Mouse (Mus musculus): ENCODE data around the gene F11. TPM values are rescaled to one million over a fixed set of nuclear protein-coding genes. Genes with fewer than 3 reads are reported as not detected.

The F11 gene
- polyA plus RNA-seq, 1 experiment, result 0.05 TPM

DNA sequence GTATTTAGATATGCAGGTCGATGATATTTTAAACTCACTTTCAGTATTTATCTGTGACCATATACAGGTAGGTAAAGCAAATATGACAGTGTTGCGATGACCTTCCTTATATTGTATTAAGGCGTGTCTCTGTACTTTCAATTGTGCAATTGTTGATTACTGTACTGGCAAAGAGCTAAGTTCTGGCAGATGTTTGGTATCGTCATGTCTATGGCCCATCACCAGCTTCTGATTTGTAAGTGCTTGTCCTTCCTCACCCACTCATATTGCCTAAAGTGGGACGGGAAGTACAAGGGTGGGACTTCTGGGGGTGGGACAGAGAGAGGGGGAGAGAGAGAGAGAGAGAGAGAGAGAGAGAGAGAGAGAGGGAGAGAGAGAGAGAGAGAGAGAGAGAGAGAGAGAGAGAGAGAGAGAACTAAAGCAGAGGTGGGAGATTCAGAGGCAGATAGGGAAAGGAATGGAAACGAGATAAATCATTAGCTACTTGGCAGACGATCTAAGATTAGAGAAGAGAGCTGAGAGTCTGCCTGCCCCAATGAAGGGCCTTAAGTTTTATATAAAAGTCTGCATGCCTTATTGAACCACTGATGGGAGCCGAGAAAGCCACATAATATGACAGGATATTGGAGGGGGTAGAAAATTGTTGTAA, 7.5 kb downstream of the F11 start:
- TF ChIP-seq CTCF (IDR thresholded peaks at IDR 0.05; ENCODE audit: insufficient read depth, low read length), result no peak
- TF ChIP-seq POLR2A (IDR thresholded peaks at IDR 0.05; ENCODE audit: borderline replicate concordance, extremely low read depth, low read depth, low read length), result no peak
- 57% methylated on average over 8 of the region's 8 CpGs for WGBS
- Histone ChIP-seq H3K4me3 (replicated peaks; ENCODE audit: extremely low read depth, low read depth, low read length) (no peak overlapping the region), H3K4me1 (ENCODE audit: control insufficient read depth, insufficient read depth, low read length) (no peaks in the 10 kb centered on the region)
- DNase-seq, result no peak

DNA sequence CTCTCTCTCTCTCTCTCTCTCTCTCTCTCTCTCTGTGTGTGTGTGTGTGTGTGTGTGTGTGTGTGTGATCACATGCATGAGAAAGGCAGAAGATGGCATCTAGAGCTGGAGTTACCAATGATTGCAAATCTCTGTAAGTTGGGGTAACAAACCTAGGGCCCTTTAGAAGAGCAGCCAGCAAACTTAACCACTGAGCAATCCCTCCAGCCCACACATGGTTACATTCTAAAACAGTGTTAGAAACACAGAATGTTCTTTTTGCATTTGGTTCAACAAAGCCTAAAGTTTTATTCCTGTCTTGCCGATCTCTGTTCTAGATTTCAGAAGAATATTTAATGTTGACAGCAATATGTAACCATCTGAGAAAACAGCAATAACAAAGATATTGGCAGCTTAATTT, 8.2 kb downstream of the F11 start:
- TF ChIP-seq CTCF (IDR thresholded peaks at IDR 0.05; ENCODE audit: insufficient read depth, low read length), result no peak
- no peak for TF ChIP-seq POLR2A (IDR thresholded peaks at IDR 0.05; ENCODE audit: borderline replicate concordance, extremely low read depth, low read depth, low read length)
- WGBS, result 95% methylated on average over 1 of the region's 1 CpGs
- no peak overlapping the region for H3K4me3 ChIP-seq (replicated peaks; ENCODE audit: extremely low read depth, low read depth, low read length)
- H3K4me1 ChIP-seq (ENCODE audit: control insufficient read depth, insufficient read depth, low read length), result no peaks in the 10 kb centered on the region
- no peak for DNase-seq

DNA sequence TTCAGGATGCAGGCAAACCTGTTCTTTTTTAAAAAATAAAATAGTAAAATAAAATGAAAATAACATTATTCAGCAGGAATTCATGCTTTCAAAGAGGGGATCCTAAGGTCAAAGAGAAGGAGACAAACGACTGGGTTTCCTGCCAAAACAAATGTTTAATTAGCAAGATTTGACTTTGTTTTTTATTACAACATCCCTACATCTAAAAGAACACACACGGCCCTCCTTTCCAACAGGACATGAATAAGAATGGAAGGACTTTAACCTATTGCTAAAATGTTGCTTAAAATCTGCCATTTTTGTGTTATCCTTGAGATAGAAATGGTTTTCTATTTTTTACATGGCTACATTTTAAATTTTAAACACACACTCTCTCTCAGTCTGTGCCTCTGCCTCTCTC, 8.7 kb downstream of the F11 start:
- WGBS, result 33% methylated on average over 2 of the region's 2 CpGs
- no peak overlapping the region for H3K4me3 ChIP-seq (replicated peaks; ENCODE audit: extremely low read depth, low read depth, low read length)
- no peak for TF ChIP-seq POLR2A (IDR thresholded peaks at IDR 0.05; ENCODE audit: borderline replicate concordance, extremely low read depth, low read depth, low read length)
- TF ChIP-seq CTCF (IDR thresholded peaks at IDR 0.05; ENCODE audit: insufficient read depth, low read length), result no peak
- no peak for DNase-seq
- no peaks in the 10 kb centered on the region for H3K4me1 ChIP-seq (ENCODE audit: control insufficient read depth, insufficient read depth, low read length)

DNA sequence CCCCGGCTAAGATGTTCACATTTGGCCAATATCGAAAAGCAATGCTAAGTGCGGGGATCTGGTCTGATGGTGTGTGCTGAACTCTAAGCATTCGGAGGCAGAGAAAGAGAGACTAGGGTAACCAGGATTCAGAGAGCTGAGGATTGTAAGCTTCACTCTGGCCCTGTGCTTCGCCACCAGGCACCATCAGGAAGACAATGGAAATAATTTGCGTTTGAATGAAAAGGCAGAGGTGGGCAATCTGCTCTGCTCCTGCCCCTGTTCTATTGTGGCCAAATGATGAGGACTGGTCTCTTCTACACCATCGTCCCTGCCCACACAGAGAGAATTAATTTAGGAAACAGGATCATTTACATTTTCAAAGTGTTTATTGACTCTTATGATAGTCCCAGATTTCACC, 15.5 kb downstream of the F11 start:
- Histone ChIP-seq H3K4me1 (ENCODE audit: control insufficient read depth, insufficient read depth, low read length) (no peaks in the 10 kb centered on the region), H3K4me3 (replicated peaks; ENCODE audit: extremely low read depth, low read depth, low read length) (no peak overlapping the region)
- WGBS, result 74% methylated on average over 7 of the region's 7 CpGs
- DNase-seq, result no peak
- no peak for TF ChIP-seq POLR2A (IDR thresholded peaks at IDR 0.05; ENCODE audit: borderline replicate concordance, extremely low read depth, low read depth, low read length)
- TF ChIP-seq CTCF (IDR thresholded peaks at IDR 0.05; ENCODE audit: insufficient read depth, low read length), result no peak

DNA sequence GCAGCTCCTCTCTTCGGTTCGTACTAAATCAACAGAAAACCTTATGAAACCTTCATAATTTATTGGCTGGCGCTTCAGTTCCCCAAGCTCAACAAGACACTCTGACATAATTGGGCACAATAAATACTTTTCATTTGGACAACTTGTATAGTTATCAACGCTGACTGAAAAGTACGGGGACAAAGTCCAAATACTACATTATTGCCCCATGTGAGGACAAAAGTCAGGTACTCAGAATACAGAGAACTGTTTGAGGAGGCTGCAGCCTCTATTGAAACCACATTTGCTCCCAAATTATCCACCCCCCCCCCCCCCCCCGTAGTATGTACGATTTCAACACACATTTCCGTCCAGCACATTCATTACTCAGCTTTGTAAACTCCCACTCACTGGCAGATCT, 22.5 kb downstream of the F11 start:
- TF ChIP-seq CTCF (IDR thresholded peaks at IDR 0.05; ENCODE audit: insufficient read depth, low read length), result no peak
- no peak for TF ChIP-seq POLR2A (IDR thresholded peaks at IDR 0.05; ENCODE audit: borderline replicate concordance, extremely low read depth, low read depth, low read length)
- Histone ChIP-seq H3K4me3 (replicated peaks; ENCODE audit: extremely low read depth, low read depth, low read length) (no peak overlapping the region), H3K4me1 (ENCODE audit: control insufficient read depth, insufficient read depth, low read length) (no peaks in the 10 kb centered on the region)
- no peak for DNase-seq
- 70% methylated on average over 8 of the region's 8 CpGs for WGBS

DNA sequence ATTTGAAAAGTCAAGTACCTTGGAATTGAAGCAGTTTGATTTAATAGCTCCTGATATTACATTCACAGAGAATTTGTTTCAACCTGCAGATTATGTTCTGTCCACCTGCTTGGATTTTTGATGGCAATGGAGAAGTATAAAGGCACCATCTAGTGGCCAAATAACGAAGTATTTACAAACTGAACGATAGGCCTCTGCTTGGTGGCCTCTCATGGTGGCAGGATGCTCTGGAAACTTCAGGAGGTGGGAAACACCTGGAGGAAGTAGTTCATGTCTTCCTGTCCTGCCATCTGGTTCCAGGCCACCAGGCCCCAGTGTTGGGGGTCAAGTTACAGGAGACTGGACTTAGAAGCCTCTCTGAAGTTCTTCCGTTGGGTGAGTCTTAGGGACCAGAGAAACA, 23.5 kb downstream of the F11 start:
- no peak for DNase-seq
- Histone ChIP-seq H3K4me1 (ENCODE audit: control insufficient read depth, insufficient read depth, low read length) (no peaks in the 10 kb centered on the region), H3K4me3 (replicated peaks; ENCODE audit: extremely low read depth, low read depth, low read length) (no peak overlapping the region)
- WGBS, result 21% methylated on average over 3 of the region's 3 CpGs
- TF ChIP-seq CTCF (IDR thresholded peaks at IDR 0.05; ENCODE audit: insufficient read depth, low read length), result no peak
- TF ChIP-seq POLR2A (IDR thresholded peaks at IDR 0.05; ENCODE audit: borderline replicate concordance, extremely low read depth, low read depth, low read length), result no peak

DNA sequence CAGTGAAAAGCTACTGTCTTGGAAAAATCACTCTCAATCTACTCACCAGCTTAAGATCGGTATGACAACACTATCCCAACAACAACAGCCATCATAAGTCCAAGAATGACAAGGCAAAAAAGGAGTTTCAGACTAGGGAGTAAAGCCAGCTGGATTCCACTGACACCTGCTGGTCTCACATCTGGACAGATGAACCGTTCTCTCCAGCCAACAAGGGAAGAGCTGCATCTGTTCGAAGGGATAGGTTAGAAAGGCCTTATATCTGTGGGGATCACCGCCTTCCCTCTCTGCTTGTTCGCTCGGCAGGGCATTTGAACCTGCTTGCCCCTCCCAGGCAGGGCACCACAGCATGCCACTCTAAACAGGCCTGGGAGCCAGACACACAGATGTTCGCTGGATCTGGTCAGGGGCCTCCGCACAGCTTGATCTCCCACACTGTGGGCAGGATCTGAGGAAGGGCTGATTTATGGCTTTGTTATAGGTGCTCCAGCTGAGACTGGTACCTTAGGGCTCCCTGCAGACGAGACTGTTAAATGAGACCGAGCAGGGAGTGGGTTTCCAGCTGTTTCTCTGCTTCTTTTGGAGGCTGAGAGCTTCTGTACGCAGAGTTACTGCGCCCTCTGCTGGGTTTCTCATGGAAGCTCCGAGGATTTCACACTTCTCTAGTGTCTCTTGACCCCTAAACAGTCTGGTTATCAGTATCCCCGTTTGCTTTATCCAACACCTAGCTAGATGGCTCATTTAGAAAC, 25.5 kb downstream of the F11 start:
- no peaks in the 10 kb centered on the region for H3K4me1 ChIP-seq (ENCODE audit: control insufficient read depth, insufficient read depth, low read length)
- peak; percentile 43; the same call in 1 of the 2 replicates for TF ChIP-seq CTCF (IDR thresholded peaks at IDR 0.05; ENCODE audit: insufficient read depth, low read length)
- no peak for TF ChIP-seq POLR2A (IDR thresholded peaks at IDR 0.05; ENCODE audit: borderline replicate concordance, extremely low read depth, low read depth, low read length)
- peak; percentile 36 for DNase-seq
- 31% methylated on average over 14 of the region's 14 CpGs for WGBS
- H3K4me3 ChIP-seq (replicated peaks; ENCODE audit: extremely low read depth, low read depth, low read length), result no peak overlapping the region

DNA sequence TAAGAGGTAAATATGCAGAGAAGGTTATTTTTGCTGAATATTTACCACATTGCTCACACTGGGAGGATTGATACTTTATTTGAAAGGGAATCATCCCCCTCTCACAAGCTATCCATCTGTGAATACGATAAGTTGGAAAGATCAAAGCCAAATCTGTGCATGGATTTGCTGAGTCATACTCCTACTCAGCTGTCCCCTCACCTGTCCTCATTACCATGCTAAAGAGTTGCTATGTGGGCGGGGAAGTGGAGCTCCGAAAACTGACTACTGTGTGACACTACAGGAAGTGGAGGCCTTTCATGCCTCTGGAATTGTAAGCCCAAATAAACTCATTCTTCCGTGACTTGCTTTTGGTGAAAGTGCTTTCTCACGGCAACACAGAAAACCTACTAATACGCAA, 26.6 kb downstream of the F11 start:
- DNase-seq, result no peak
- Histone ChIP-seq H3K4me1 (ENCODE audit: control insufficient read depth, insufficient read depth, low read length) (no peaks in the 10 kb centered on the region), H3K4me3 (replicated peaks; ENCODE audit: extremely low read depth, low read depth, low read length) (no peak overlapping the region)
- TF ChIP-seq CTCF (IDR thresholded peaks at IDR 0.05; ENCODE audit: insufficient read depth, low read length) (no peak), POLR2A (IDR thresholded peaks at IDR 0.05; ENCODE audit: borderline replicate concordance, extremely low read depth, low read depth, low read length) (no peak)
- WGBS, result 78% methylated on average over 6 of the region's 6 CpGs

DNA sequence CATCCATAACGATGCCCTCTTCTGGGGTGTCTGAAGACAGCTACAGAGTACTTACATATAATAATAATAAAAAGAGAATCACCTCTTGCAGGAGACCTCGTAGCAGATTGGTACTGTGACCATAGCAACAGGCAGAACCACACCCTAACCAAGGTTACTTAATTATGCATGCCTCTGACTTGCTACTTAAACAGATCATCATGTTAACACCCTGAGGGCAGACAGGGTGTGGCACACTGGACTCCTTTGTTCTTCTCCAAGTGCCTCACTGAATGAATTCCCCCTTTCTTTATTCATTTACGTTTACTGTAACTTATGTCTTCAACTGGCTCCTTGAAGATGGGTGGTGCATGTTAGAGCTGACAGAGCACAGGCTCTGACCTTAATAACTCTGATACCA, 28.6 kb downstream of the F11 start:
- 56% methylated on average over 3 of the region's 3 CpGs for WGBS
- TF ChIP-seq CTCF (IDR thresholded peaks at IDR 0.05; ENCODE audit: insufficient read depth, low read length) (no peak), POLR2A (IDR thresholded peaks at IDR 0.05; ENCODE audit: borderline replicate concordance, extremely low read depth, low read depth, low read length) (no peak)
- no peak for DNase-seq
- no peak overlapping the region for H3K4me3 ChIP-seq (replicated peaks; ENCODE audit: extremely low read depth, low read depth, low read length)
- no peaks in the 10 kb centered on the region for H3K4me1 ChIP-seq (ENCODE audit: control insufficient read depth, insufficient read depth, low read length)

DNA sequence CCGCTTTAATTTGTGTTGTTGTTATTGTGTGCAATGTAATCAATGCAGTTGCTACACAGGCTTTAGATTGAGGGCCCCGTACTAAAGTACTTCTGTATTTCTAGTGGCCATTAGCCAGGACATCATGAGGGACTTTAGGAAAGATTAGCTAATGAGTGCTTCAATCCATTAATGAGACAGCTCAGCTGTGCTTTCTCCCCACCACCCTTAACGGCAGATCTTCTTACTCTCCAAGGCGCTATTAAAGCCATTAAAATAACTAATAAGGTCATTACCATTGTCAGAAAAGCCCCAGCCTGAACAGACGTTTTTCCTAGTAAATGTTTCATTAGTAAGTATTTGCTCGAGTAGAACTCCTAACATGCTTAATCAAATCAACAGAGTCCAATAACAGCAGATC, 59.4 kb downstream of the F11 start:
- TF ChIP-seq POLR2A (IDR thresholded peaks at IDR 0.05; ENCODE audit: borderline replicate concordance, extremely low read depth, low read depth, low read length) (no peak), CTCF (IDR thresholded peaks at IDR 0.05; ENCODE audit: insufficient read depth, low read length) (no peak)
- Histone ChIP-seq H3K4me1 (ENCODE audit: control insufficient read depth, insufficient read depth, low read length) (no peaks in the 10 kb centered on the region), H3K4me3 (replicated peaks; ENCODE audit: extremely low read depth, low read depth, low read length) (no peak overlapping the region)
- 63% methylated on average over 6 of the region's 6 CpGs for WGBS
- DNase-seq, result no peak

All from lung, adult 2 months (tissue).